ENCODE assay signal across 20 mouse cellular contexts in the genomic region with DNA sequence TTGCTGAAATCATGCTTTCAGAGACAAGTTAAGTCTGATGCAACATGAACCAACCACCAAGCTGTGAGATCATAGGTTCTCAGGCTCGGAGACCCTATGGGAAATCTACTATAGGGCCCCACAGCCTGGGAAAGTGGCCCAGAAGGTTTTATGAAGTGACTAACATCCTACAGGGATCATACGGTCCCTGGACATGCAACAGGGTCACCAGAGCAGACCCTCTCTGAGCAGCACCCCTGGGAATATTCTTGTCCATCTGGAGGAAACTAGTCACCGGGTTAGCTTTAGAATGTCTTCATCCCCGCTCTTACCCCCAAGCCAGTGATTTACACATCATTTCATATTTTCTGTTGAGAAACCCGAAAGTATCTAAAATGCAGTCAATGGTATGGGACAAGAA. TPM values are rescaled to one million over a fixed set of nuclear protein-coding genes. Genes with fewer than 3 reads are reported as not detected.
DNase-seq lines count a peak whose midpoint lies in the region; ATAC-seq and TF ChIP-seq lines count a peak whose summit lies in the region.
"Had no signal": no experiment of that assay in that cellular context is flagged by ENCODE, and none has a peak within 500 bp of the region (broad histone marks: within the 10 kb centered on the region; RNA-seq: fewer than 3 reads in every experiment).

No protein-coding gene starts in this region.

- peak; percentile 47; the same call in 1 of the 2 replicates for ATAC-seq in limb, embryonic 14.5 days (ENCODE audit: low FRiP score, low read depth)
- ATAC-seq: forebrain, embryonic 13.5 days; forebrain, embryonic 15.5 days had no signal

- H3K4me2 ChIP-seq in limb, embryonic 14.5 days (replicated peaks; ENCODE audit: low read depth, low read length, severe bottlenecking) = no peak overlapping the region
- H3K4me2 ChIP-seq in myocyte (ENCODE audit: low read depth) = no peak overlapping the region
- H3K4me2 ChIP-seq: embryonic facial prominence, embryonic 12.5 days; forebrain, embryonic 13.5 days; forebrain, embryonic 15.5 days had no signal

- H3K36me3 ChIP-seq in limb, embryonic 14.5 days (ENCODE audit: control insufficient read depth, insufficient read depth, low read length) = no peaks in the 10 kb centered on the region
- no peaks in the 10 kb centered on the region for H3K36me3 ChIP-seq in limb, embryonic 10.5 days
- H3K36me3 ChIP-seq in myocyte (ENCODE audit: control insufficient read depth, insufficient read depth) = no peaks in the 10 kb centered on the region
- H3K36me3 ChIP-seq: embryonic facial prominence, embryonic 10.5 days; embryonic facial prominence, embryonic 12.5 days; forebrain, embryonic 15.5 days had no signal

- H3K27ac ChIP-seq in limb, embryonic 14.5 days (replicated peaks; ENCODE audit: low read depth, low read length) = no peak overlapping the region
- H3K27ac ChIP-seq in limb, embryonic 10.5 days = no peak overlapping the region
- H3K27ac ChIP-seq: embryonic facial prominence, embryonic 10.5 days; embryonic facial prominence, embryonic 12.5 days; forebrain, embryonic 13.5 days; forebrain, embryonic 15.5 days had no signal

- no peaks in the 10 kb centered on the region for H3K4me1 ChIP-seq in limb, embryonic 14.5 days (ENCODE audit: control insufficient read depth, insufficient read depth, low read length)
- peaks cover 7% of the 10 kb centered on the region; the same call in 1 of the 2 replicates for H3K4me1 ChIP-seq in limb, embryonic 10.5 days
- H3K4me1 ChIP-seq: embryonic facial prominence, embryonic 12.5 days; forebrain, embryonic 13.5 days; forebrain, embryonic 15.5 days had no signal

- H3K4me3 ChIP-seq in limb, embryonic 14.5 days (replicated peaks; ENCODE audit: low read length) = no peak overlapping the region
- no peak overlapping the region for H3K4me3 ChIP-seq in limb, embryonic 10.5 days
- H3K4me3 ChIP-seq in myocyte = no peak overlapping the region
- H3K4me3 ChIP-seq: embryonic facial prominence, embryonic 10.5 days; embryonic facial prominence, embryonic 12.5 days; forebrain, embryonic 13.5 days; forebrain, embryonic 15.5 days had no signal

- no peaks in the 10 kb centered on the region for H3K9me3 ChIP-seq in limb, embryonic 14.5 days (ENCODE audit: control insufficient read depth, low read length)
- H3K9me3 ChIP-seq in limb, embryonic 10.5 days (replicated peaks) = no peaks in the 10 kb centered on the region
- H3K9me3 ChIP-seq: embryonic facial prominence, embryonic 10.5 days; embryonic facial prominence, embryonic 12.5 days; forebrain, embryonic 13.5 days; forebrain, embryonic 15.5 days had no signal

- 68% methylated on average over 5 of the region's 5 CpGs for WGBS in limb, embryonic 14.5 days
- WGBS in limb, embryonic 10.5 days = 90% methylated on average over 5 of the region's 5 CpGs

- H3ac ChIP-seq in myocyte (ENCODE audit: control insufficient read depth, insufficient read length) = no peak overlapping the region

- DNase-seq in heart, adult 11 months = peak; percentile 92
- no peak for DNase-seq in heart, adult 9 months (ENCODE audit: low spot score in 2 of 2)
- DNase-seq in limb, embryonic 14.5 days (ENCODE audit: low spot score) = peak; percentile 17
- no peak for DNase-seq in limb, embryonic 10.5 days (ENCODE audit: low spot score)
- DNase-seq in 3T3-L1 (ENCODE audit: low read depth, low spot score) = peak; percentile 17
- no peak for DNase-seq in ovary, postnatal 36 days (ENCODE audit: low spot score)
- DNase-seq: adrenal gland, adult 2 months; adrenal gland, postnatal 10 days; adrenal gland, postnatal 25 days; cerebellum, adult 11-12 months; cerebellum, adult 2 months; cerebellum, adult 9-10 months; cerebellum, postnatal 10 days; cerebellum, postnatal 25 days had no signal

- no peaks in the 10 kb centered on the region for H3K27me3 ChIP-seq in limb, embryonic 14.5 days (ENCODE audit: control insufficient read depth, insufficient read depth, low read length)
- 0 out of 2 replicates have a peak, but pooled peaks cover 14% of the 10 kb centered on the region for H3K27me3 ChIP-seq in limb, embryonic 10.5 days (ENCODE audit: low read depth, poor library complexity, severe bottlenecking)
- no peaks in the 10 kb centered on the region for H3K27me3 ChIP-seq in myocyte (ENCODE audit: control insufficient read depth, insufficient read depth, insufficient read length)
- H3K27me3 ChIP-seq: embryonic facial prominence, embryonic 12.5 days; forebrain, embryonic 15.5 days had no signal

- no peak for TF ChIP-seq POLR2A in limb, embryonic 14.5 days (IDR thresholded peaks at IDR 0.05; ENCODE audit: borderline replicate concordance, extremely low read depth, insufficient read depth, insufficient read length)
- no peak for TF ChIP-seq POLR2A in myocyte (IDR thresholded peaks at IDR 0.05; ENCODE audit: insufficient read length, low read depth)

- H3K9ac ChIP-seq in limb, embryonic 14.5 days (ENCODE audit: low read depth, low read length, severe bottlenecking) = no peak overlapping the region
- H3K9ac ChIP-seq: embryonic facial prominence, embryonic 12.5 days; forebrain, embryonic 13.5 days; forebrain, embryonic 15.5 days had no signal

- no peaks in the 10 kb centered on the region for H3K79me2 ChIP-seq in myocyte (ENCODE audit: control insufficient read depth, insufficient read depth)

TF ChIP-seq in myocyte, 11 proteins besides CTCF, POLR2A, EP300 and RAD21:
- TF ChIP-seq CEBPB (IDR thresholded peaks at IDR 0.05; ENCODE audit: insufficient read depth, poor library complexity, severe bottlenecking) (peak; percentile 84; the same call in 1 of the 2 replicates), USF1 (IDR thresholded peaks at IDR 0.05; ENCODE audit: low read depth) (no peak), MYOD1 (IDR thresholded peaks at IDR 0.05; ENCODE audit: control insufficient read depth in 1 of 3, insufficient read length in 2 of 3, low read depth in 2 of 3) (no peak), SRF (IDR thresholded peaks at IDR 0.05; ENCODE audit: control insufficient read depth, insufficient read length, low read depth) (no peak), TCF3 (IDR thresholded peaks at IDR 0.05; ENCODE audit: insufficient read length, low read depth) (no peak), POLR2AphosphoS2 (IDR thresholded peaks at IDR 0.05; ENCODE audit: insufficient read length, low read depth) (no peak), E2F4 (IDR thresholded peaks at IDR 0.05; ENCODE audit: insufficient read depth) (no peak)
TF ChIP-seq in myocyte: peak in this region for 1.

RNA-seq across cellular contexts. Expression of a gene that starts 34.1 kb away (rescaled TPM):
- polyA plus RNA-seq in limb, embryonic 14.5 days (2012; rRNA removed) = 21.3 and 23.6 TPM in 2 replicates
- 34.3 and 38.8 TPM in 2 replicates for polyA plus RNA-seq in limb, embryonic 14.5 days (2014; fragmentation: Nextera tagmentation; extraction: Ambion mirVana)
- 50.1 and 50.3 TPM in 2 replicates for polyA plus RNA-seq in limb, embryonic 10.5 days (2016; fragmentation: Nextera tagmentation; extraction: Ambion mirVana)
- polyA plus RNA-seq in myocyte (2012; fragmentation: generic; extraction: Trizol) = 5.4 TPM

RNA-seq across cellular contexts. Expression of a gene that starts 59.3 kb away (rescaled TPM):
- polyA plus RNA-seq in limb, embryonic 14.5 days (2012; rRNA removed) = 10.1 and 11.5 TPM in 2 replicates
- 22.2 and 25.7 TPM in 2 replicates for polyA plus RNA-seq in limb, embryonic 14.5 days (2014; fragmentation: Nextera tagmentation; extraction: Ambion mirVana)
- polyA plus RNA-seq in limb, embryonic 10.5 days (2016; fragmentation: Nextera tagmentation; extraction: Ambion mirVana) = 50.6 and 71.2 TPM in 2 replicates
- not detected for polyA plus RNA-seq in myocyte (2012; fragmentation: generic; extraction: Trizol)
- polyA plus RNA-seq: C2C12 had no signal

Comparison
In these comparisons a context has a peak if more than half of its experiments do, and no peak if none do; other contexts are left out.
1. DNase-seq: peak in heart, adult 11 months (single experiment), limb, embryonic 14.5 days (single experiment) and 3T3-L1 (single experiment); none in heart, adult 9 months (0 of 2), limb, embryonic 10.5 days (single experiment) and ovary, postnatal 36 days (single experiment).
2. RNA of a gene that starts 59.3 kb away (polyA plus RNA-seq): 50.6 to 71.2 TPM in limb, embryonic 10.5 days and 10.1 to 25.7 TPM in limb, embryonic 14.5 days; not detected in myocyte (single experiment); every median in the first group is over 10 times any median in the second.